Mouse (Mus musculus) gastrocnemius, postnatal 4 days (tissue): ENCODE results near the gene Rpia. TPM values are rescaled to one million over a fixed set of nuclear protein-coding genes. Genes with fewer than 3 reads are reported as not detected.

ENCODE experiments used
- DNase-seq, 2 experiments: peaks; one replicate each; pipeline ENCODE4 v3.0.0; 2021 to 2022; ENCODE audit warnings: low spot score in 2 of 2, mixed read lengths in 2 of 2
- total RNA-seq, 2 experiments: library from RNA; stranded (reverse); gene quantifications; 2 replicates each; pipeline ENCODE4 v1.2.3; 2021

Rpia gene
- total RNA-seq, 2 experiments from 2014 or later, result 10.8 to 11.1 TPM

GRCm38 (mm10) chr6:70805820-70806513 lies 13.9 kb upstream of the Rpia start:
- DNase-seq, result peak in 1 of 2 experiments; percentile 54

GRCm38 (mm10) chr6:70805267-70805666 lies 13.2 kb upstream of the Rpia start:
- DNase-seq, result peak in 1 of 2 experiments; percentile 60

DNA sequence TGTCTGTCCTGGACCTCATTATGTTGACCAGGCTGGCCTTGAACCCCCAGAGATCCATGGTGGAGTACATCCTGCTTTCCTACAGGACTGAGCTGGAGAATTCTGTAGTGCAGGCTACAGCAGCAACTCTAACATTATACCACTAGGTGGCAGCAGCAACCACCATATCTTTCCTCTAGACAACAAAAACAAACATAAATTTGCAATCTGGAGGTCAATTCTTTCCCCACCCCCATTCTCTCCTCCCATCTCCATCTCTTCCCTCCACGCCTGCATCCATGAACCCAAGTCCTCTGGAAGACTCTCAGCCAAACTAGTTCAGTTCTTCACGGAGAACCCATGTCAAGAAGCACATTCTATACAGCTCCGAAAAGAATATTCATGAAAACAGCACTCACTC lies 12.6 kb upstream of the Rpia start:
- no peak for DNase-seq

GRCm38 (mm10) chr6:70797581-70798251 lies 5.7 kb upstream of the Rpia start:
- DNase-seq, result peak in 1 of 2 experiments; percentile 56

GRCm38 (mm10) chr6:70796940-70797339 lies 4.9 kb upstream of the Rpia start:
- no peak for DNase-seq

DNA sequence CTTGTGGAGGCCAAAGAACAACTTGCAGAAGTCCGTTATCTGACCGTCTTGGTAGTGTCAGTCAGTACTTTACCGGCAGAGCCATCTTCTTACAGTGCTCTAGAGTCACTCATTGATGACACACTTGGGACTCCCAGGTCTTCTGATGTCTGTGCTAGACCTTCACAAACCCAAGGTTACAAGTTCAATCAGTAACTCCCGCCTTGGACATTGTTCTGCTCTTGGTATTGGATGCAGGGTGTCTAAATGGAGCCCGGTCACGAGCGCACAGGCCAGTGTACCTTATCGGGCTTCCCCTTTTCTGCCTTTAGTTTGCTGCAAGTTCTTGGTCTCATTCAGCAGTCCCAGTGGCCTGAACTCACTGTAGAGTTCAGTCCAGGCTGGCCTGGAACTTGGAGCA lies 612 bp upstream of the Rpia start:
- no peak for DNase-seq

DNA sequence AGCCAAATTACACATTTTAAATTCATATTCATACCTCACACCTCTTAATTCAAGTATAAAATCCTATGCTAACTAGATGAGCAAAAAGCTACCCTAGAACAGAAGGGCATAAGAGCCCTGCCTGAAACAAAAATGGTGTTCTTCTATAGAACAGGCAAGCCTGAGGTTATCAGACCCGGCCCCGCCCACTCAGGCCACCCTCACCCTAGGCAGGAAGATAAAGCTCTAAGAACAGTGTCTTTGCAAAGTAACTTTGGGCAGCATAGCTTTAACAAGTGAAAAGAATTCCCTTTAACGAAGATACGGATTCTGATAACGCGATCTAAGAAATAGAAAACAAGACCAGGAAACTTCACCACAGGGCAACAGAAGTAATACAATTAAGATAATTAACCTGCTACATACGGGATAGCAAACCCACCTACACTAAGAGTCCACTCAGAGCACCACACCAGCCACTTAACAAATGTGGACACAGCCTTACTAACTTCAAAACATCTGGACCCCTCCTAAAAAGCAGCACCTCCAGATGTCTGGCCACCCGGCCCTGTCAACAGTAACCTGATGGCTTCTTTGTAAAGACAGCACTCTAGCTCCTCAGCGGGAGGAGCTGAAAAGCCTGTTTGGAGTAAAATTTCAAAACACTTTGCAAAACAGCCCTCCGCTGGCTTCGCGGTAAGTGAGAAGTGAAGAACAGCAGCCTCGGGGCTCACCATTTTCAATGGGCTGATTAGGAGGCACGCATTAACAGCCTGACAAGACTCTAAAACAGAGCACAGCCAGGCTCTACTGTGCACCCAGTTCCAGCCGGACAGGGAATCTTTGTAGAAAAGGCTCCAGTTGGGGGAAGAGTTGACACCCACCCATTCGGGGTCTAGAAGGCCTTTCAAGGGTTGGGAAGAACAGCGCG lies 925 bp downstream of the Rpia start:
- peak in 1 of 2 experiments; percentile 34 for DNase-seq

GRCm38 (mm10) chr6:70790034-70790650 lies 1.9 kb downstream of the Rpia start:
- DNase-seq, result no peak

GRCm38 (mm10) chr6:70789134-70789533 lies 2.9 kb downstream of the Rpia start:
- DNase-seq, result no peak

DNA sequence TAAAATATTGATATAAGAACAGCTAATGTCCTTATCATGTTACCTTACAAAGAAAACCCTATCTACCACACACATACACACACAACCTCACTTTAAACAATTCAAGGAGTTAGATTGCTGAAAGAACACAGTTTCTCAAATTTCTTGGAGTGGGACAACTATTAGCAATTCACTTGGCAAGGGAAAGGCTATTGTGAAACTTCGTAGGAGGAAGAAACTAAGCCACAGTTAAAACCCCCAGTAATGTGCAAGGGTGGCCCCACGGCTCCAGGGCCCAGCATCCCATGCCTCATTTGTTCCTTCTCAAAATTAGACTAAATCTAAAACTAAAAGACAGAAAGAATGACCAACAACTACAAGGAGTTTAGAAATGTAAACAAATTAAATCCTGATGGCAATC lies 4.5 kb downstream of the Rpia start:
- DNase-seq, result no peak

DNA sequence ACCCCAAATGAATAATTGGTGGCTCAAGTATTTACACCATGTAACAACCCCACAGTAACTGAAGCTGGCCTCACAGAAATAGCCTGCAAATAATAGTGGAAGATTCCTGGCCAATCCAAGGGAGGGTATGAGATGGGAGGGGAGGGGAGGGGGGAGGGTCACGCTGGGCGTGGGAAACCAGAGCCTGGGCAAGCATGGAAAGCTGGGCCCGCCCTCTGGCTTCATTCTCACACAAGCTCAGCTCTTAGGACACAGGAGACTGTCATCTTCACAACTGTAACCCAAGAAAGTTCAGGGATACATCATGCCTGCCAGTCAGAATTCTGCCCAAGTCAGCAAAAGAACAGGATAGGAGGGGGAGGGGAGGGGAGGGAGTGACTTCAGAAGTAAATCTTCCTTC lies 6.2 kb downstream of the Rpia start:
- DNase-seq, result no peak

- DNase-seq, result no peak
These were observed 7.2 kb downstream of the Rpia start for GRCm38 (mm10) chr6:70784811-70785210.

DNA sequence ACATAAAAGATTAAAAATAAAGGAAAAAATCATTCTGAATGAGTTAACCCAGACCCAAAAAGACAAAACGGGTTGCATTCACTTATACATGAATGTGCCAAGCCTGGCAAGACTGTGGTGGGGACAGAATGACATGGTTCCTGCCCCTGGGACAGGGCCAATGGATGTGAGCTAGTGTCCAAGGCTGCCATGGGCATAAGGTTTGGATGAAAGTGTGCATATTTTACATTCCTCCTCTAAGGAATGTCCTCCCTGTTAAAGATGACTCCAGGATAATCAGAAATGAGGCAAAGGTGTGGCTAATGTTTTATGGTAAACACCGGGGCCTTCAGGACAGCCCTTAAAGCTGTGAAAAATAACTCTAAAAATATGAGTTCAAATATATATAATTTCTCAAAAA lies 10.7 kb downstream of the Rpia start:
- no peak for DNase-seq

DNA sequence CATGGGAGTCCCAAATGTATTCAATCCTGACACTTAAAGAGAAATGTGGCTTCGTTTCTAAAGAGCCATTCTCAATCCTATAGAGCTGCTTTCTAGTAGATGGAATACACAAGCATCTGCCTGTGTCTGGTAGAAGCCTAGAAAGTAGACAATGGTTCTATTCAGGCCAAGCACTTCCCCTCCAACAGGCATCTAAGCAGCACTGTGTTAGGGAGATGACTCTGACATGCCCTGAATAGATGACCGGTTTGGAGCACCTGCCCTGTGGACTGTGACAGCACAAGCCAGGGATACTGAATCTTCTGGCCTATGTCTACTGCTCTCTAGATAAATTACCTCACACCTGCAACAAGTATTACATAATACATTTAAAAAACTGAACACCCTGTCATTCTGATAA lies 17.7 kb downstream of the Rpia start:
- DNase-seq, result no peak

- DNase-seq, result no peak
These were observed 18.3 kb downstream of the Rpia start for GRCm38 (mm10) chr6:70773769-70774168.

GRCm38 (mm10) chr6:70768769-70769168 lies 23.3 kb downstream of the Rpia start:
- DNase-seq, result peak; percentile 37 to 64

DNA sequence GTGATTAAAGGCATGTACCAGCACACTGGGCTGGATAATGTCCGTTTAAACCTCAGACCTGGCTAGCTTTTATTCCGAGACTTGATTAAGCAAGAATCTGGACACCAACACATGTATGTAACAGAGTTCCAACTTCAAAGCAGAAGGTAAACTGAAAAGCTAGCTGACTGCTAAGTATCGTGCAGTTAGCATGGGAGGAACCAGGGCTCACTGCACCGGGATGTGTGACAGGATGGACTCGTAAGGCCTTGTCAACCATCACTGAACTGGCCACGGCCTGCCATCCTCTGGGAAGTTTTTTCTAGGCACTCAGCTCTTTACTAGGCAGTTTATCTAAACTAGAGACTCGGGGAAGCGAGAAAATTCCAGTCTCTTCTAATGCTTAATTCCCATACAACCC lies 27.0 kb downstream of the Rpia start:
- DNase-seq, result no peak

DNA sequence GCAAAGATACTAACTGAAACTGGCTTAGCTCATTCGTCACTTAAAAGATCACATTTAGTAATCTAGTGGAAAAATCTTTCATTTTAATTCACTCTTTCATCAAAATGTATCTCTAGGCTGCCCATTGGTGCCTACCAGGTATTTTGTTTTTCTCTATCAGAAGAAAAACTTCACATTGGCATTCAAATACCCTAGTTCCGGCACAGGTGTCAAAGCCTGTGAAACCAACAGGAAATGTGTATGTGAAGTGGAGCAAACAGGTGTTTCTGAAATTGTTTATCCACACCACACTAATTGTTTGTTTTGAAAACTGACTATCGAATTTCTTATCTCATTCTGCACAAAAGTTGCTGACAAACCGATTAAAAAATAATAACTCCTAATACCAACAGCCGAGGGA lies 27.5 kb downstream of the Rpia start:
- no peak for DNase-seq

DNA sequence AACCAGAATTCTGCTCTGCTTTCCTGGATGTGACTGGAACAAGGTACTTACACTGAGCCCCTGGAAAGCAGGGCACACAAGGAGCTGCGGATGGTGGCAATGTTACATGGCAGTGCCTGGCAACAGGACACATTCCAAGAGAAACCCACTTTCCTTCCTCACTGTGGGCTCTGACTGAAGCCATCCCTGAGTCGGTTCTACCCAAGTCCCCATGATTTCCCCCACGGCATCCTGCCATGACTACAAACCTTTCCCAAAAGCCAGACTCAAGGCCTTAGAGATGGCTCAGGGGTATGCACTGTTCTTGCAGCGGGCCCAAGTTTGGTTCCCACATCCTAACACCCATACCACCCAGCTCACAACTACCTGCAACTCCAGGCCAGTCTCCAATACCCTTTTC lies 28.2 kb downstream of the Rpia start:
- no peak for DNase-seq

- no peak for DNase-seq
These were observed 29.4 kb downstream of the Rpia start for GRCm38 (mm10) chr6:70762659-70763058.

- no peak for DNase-seq
These were observed 31.1 kb downstream of the Rpia start for GRCm38 (mm10) chr6:70760951-70761350.
